Mouse (Mus musculus): Measurements from ENCODE around the gene Tmem207. TPM values are rescaled to one million over a fixed set of nuclear protein-coding genes. Genes with fewer than 3 reads are reported as not detected.
"Not testable (repeated sequence)": the region's sequence is repeated elsewhere in the genome, so short reads cannot be mapped to it uniquely, and the experiment has no call there.

Tmem207 gene
- not detected in 2 replicates for total RNA-seq (2015)
- not detected in 2 replicates for total RNA-seq (2017)

- ATAC-seq (replicated peaks; ENCODE audit: poor library complexity) = no peak
Observed at GRCm38 (mm10) chr16:26526669-26527068, at the start of gene Tmem207. Tmem207 (minus strand) TSS chr16:26526769.

GRCm38 (mm10) chr16:26574173-26574572, 47.6 kb upstream of the Tmem207 start:
- ATAC-seq (replicated peaks; ENCODE audit: poor library complexity) = no peak

- ATAC-seq (replicated peaks; ENCODE audit: poor library complexity) = no peak
Observed at GRCm38 (mm10) chr16:26571836-26572235, 45.3 kb upstream of the Tmem207 start.

GRCm38 (mm10) chr16:26569387-26569978, 42.9 kb upstream of the Tmem207 start:
- ATAC-seq (replicated peaks; ENCODE audit: poor library complexity) = no peak

GRCm38 (mm10) chr16:26562771-26563170, 36.2 kb upstream of the Tmem207 start:
- no peak for ATAC-seq (replicated peaks; ENCODE audit: poor library complexity)

- ATAC-seq (replicated peaks; ENCODE audit: poor library complexity) = no peak
Observed at GRCm38 (mm10) chr16:26561743-26562142, 35.2 kb upstream of the Tmem207 start.

- no peak for ATAC-seq (replicated peaks; ENCODE audit: poor library complexity)
Observed at GRCm38 (mm10) chr16:26558797-26559196, 32.2 kb upstream of the Tmem207 start.

- ATAC-seq (replicated peaks; ENCODE audit: poor library complexity) = no peak
Observed at GRCm38 (mm10) chr16:26552234-26552633, 25.7 kb upstream of the Tmem207 start.

GRCm38 (mm10) chr16:26549221-26549620, 22.7 kb upstream of the Tmem207 start:
- no peak for ATAC-seq (replicated peaks; ENCODE audit: poor library complexity)

GRCm38 (mm10) chr16:26546879-26547206, 20.3 kb upstream of the Tmem207 start:
- no peak for ATAC-seq (replicated peaks; ENCODE audit: poor library complexity)

- no peak for ATAC-seq (replicated peaks; ENCODE audit: poor library complexity)
Observed at GRCm38 (mm10) chr16:26546170-26546878, 19.8 kb upstream of the Tmem207 start.

GRCm38 (mm10) chr16:26532287-26532686, 5.7 kb upstream of the Tmem207 start:
- ATAC-seq (replicated peaks; ENCODE audit: poor library complexity) = no peak

- no peak for ATAC-seq (replicated peaks; ENCODE audit: poor library complexity)
Observed at GRCm38 (mm10) chr16:26530451-26530850, 3.9 kb upstream of the Tmem207 start.

- ATAC-seq (replicated peaks; ENCODE audit: poor library complexity) = no peak
Observed at GRCm38 (mm10) chr16:26527931-26528666, 1.5 kb upstream of the Tmem207 start.

- ATAC-seq (replicated peaks; ENCODE audit: poor library complexity) = no peak
Observed at GRCm38 (mm10) chr16:26525832-26526231, 737 bp downstream of the Tmem207 start.

GRCm38 (mm10) chr16:26519596-26519995, 7.0 kb downstream of the Tmem207 start:
- peak; percentile 71 for ATAC-seq (replicated peaks; ENCODE audit: poor library complexity)

- no peak for ATAC-seq (replicated peaks; ENCODE audit: poor library complexity)
Observed at GRCm38 (mm10) chr16:26504961-26505360, 21.6 kb downstream of the Tmem207 start.

GRCm38 (mm10) chr16:26500738-26501137, 25.8 kb downstream of the Tmem207 start:
- ATAC-seq (replicated peaks; ENCODE audit: poor library complexity) = no peak

GRCm38 (mm10) chr16:26499705-26500104, 26.9 kb downstream of the Tmem207 start:
- not testable (repeated sequence) for ATAC-seq (replicated peaks; ENCODE audit: poor library complexity)

GRCm38 (mm10) chr16:26495721-26496120, 30.8 kb downstream of the Tmem207 start:
- ATAC-seq (replicated peaks; ENCODE audit: poor library complexity) = no peak

- ATAC-seq (replicated peaks; ENCODE audit: poor library complexity) = no peak
Observed at GRCm38 (mm10) chr16:26471254-26471653, 55.3 kb downstream of the Tmem207 start.

- ATAC-seq (replicated peaks; ENCODE audit: poor library complexity) = no peak
Observed at GRCm38 (mm10) chr16:26466535-26466934, 60.0 kb downstream of the Tmem207 start.
